Mouse (Mus musculus) CH12.LX (cell line): Measurements from ENCODE around the gene Nck2. TPM values are rescaled to one million over a fixed set of nuclear protein-coding genes. Genes with fewer than 3 reads are reported as not detected.

Experiments used
- DNase-seq: peaks from one replicate; pipeline ENCODE4 v3.0.0-alpha.2; 2013; ENCODE audit errors: extremely low read depth
- H3K27ac ChIP-seq: 2 replicates; pipeline ENCODE4 v1.5.1; 2012; ENCODE audit warnings: low read depth, mild to moderate bottlenecking, control low read depth, moderate library complexity; ENCODE audit not compliant: insufficient read depth
- H3K27me3 ChIP-seq: replicated peaks from 2 replicates; pipeline ENCODE3; 2012; ENCODE audit warnings: inconsistent platforms
- H3K36me3 ChIP-seq, 2 experiments: replicated peaks in 1 of 2; 2 replicates each; pipeline versions ENCODE3 to v1.6.1; 2012; ENCODE audit warnings: inconsistent platforms in 1 of 2, low read length in 1 of 2, mild to moderate bottlenecking in 1 of 2, mixed read lengths in 1 of 2, moderate library complexity in 1 of 2; ENCODE audit not compliant: control insufficient read depth in 1 of 2, insufficient read depth in 1 of 2
- H3K4me1 ChIP-seq, 2 experiments: 2 replicates each; pipeline ENCODE4 v1.6.1; 2012; ENCODE audit warnings: inconsistent platforms in 1 of 2, moderate library complexity in 1 of 2; ENCODE audit not compliant: insufficient read depth in 2 of 2, control insufficient read depth in 1 of 2
- H3K4me2 ChIP-seq: 2 replicates; pipeline ENCODE4 v1.6.1; 2012; ENCODE audit warnings: low read depth, mild to moderate bottlenecking, control low read depth; ENCODE audit not compliant: poor library complexity, insufficient read depth, severe bottlenecking
- H3K4me3 ChIP-seq, 3 experiments: fragments of 150-350 bp in 1 of 3; sonication (generic) in 1 of 3; replicated peaks in 1 of 3; 2 replicates each; pipeline versions ENCODE3 to v1.5.1; 2011 to 2012; ENCODE audit warnings: low read depth in 2 of 3, low read length in 2 of 3, mild to moderate bottlenecking in 2 of 3, moderate library complexity in 2 of 3, control low read depth in 1 of 3, improper control_type of control experiment in 1 of 3, inconsistent platforms in 1 of 3, mixed read lengths in 1 of 3; ENCODE audit not compliant: poor library complexity in 1 of 3
- H3K79me2 ChIP-seq: replicated peaks from 2 replicates; pipeline ENCODE4 v1.6.1; 2012; ENCODE audit warnings: mild to moderate bottlenecking, moderate library complexity; ENCODE audit not compliant: control insufficient read depth, poor library complexity, insufficient read depth, severe bottlenecking; ENCODE audit errors: extremely low read depth
- H3K9ac ChIP-seq: 2 replicates; pipeline ENCODE4 v1.6.1; 2012; ENCODE audit warnings: low read depth, mild to moderate bottlenecking, control low read depth, moderate library complexity; ENCODE audit not compliant: insufficient read depth
- H3K9me3 ChIP-seq: replicated peaks from 2 replicates; pipeline ENCODE3; 2012; ENCODE audit warnings: low read length, inconsistent platforms, mixed read lengths
- CHD1 ChIP-seq: IDR thresholded peaks from 2 replicates; pipeline ENCODE4 v1.6.1; 2012; ENCODE audit warnings: low read depth, low read length, improper control_type of control experiment, inconsistent platforms
- CTCF ChIP-seq, 2 experiments: IDR thresholded peaks in 1 of 2; conservative IDR thresholded peaks in 1 of 2; 2 replicates each; pipeline ENCODE4 v1.5.1; 2011 to 2012; ENCODE audit warnings: low read depth in 2 of 2, low read length in 2 of 2, improper control_type of control experiment in 1 of 2, inconsistent platforms in 1 of 2, mild to moderate bottlenecking in 1 of 2, moderate library complexity in 1 of 2
- E2F4 ChIP-seq: IDR thresholded peaks from 2 replicates; pipeline ENCODE4 v1.6.1; 2011; ENCODE audit warnings: low read depth, low read length, improper control_type of control experiment; ENCODE audit not compliant: insufficient replicate concordance
- ELF1 ChIP-seq: IDR thresholded peaks from 2 replicates; pipeline ENCODE4 v1.6.1; 2014; ENCODE audit warnings: low read depth, mild to moderate bottlenecking, inconsistent platforms, low read length, improper control_type of control experiment
- EP300 ChIP-seq: IDR thresholded peaks from 2 replicates; pipeline ENCODE4 v1.6.1; 2011; ENCODE audit warnings: low read length, improper control_type of control experiment
- GABPA ChIP-seq: IDR thresholded peaks from 2 replicates; pipeline ENCODE4 v1.6.1; 2012; ENCODE audit warnings: low read depth, low read length, improper control_type of control experiment, inconsistent platforms; ENCODE audit not compliant: insufficient replicate concordance
- HCFC1 ChIP-seq: IDR thresholded peaks from 2 replicates; pipeline ENCODE4 v1.6.1; 2012; ENCODE audit warnings: low read depth, mild to moderate bottlenecking, inconsistent platforms, low read length, improper control_type of control experiment
- IRF4 ChIP-seq: IDR thresholded peaks from 2 replicates; pipeline ENCODE4 v1.6.1; 2014; ENCODE audit warnings: low read depth, mild to moderate bottlenecking, inconsistent platforms, low read length, improper control_type of control experiment
- JUND ChIP-seq: conservative IDR thresholded peaks from 2 replicates; pipeline ENCODE4 v1.6.1; 2011; ENCODE audit warnings: low read depth, low read length, improper control_type of control experiment
- KAT2A ChIP-seq: IDR thresholded peaks from 2 replicates; pipeline ENCODE4 v1.6.1; 2012; ENCODE audit warnings: low read length, improper control_type of control experiment, inconsistent platforms; ENCODE audit not compliant: insufficient replicate concordance
- MAFK ChIP-seq: IDR thresholded peaks from 2 replicates; pipeline ENCODE4 v1.6.1; 2011; ENCODE audit warnings: low read length, improper control_type of control experiment; ENCODE audit not compliant: insufficient replicate concordance
- MAZ ChIP-seq: IDR thresholded peaks from 2 replicates; pipeline ENCODE4 v1.6.1; 2012; ENCODE audit warnings: low read depth, mild to moderate bottlenecking, inconsistent platforms, low read length, improper control_type of control experiment, moderate library complexity
- MEF2A ChIP-seq: IDR thresholded peaks from 2 replicates; pipeline ENCODE4 v1.6.1; 2014; ENCODE audit warnings: low read depth, mild to moderate bottlenecking, inconsistent platforms, low read length, improper control_type of control experiment, borderline replicate concordance
- MYC ChIP-seq: IDR thresholded peaks from 2 replicates; pipeline ENCODE4 v1.6.1; 2011; ENCODE audit warnings: low read depth, mild to moderate bottlenecking, improper control_type of control experiment, low read length
- NELFE ChIP-seq: IDR thresholded peaks from 2 replicates; pipeline ENCODE4 v1.6.1; 2011; ENCODE audit warnings: low read depth, low read length, improper control_type of control experiment
- NRF1 ChIP-seq: IDR thresholded peaks from 2 replicates; pipeline ENCODE4 v1.6.1; 2014; ENCODE audit warnings: low read depth, mild to moderate bottlenecking, inconsistent platforms, low read length, improper control_type of control experiment, moderate library complexity
- POLR2AphosphoS2 ChIP-seq: IDR thresholded peaks from 2 replicates; pipeline ENCODE4 v1.6.1; 2011; ENCODE audit warnings: low read depth, low read length, improper control_type of control experiment
- RAD21 ChIP-seq: IDR thresholded peaks from 2 replicates; pipeline ENCODE4 v1.6.1; 2011; ENCODE audit warnings: low read depth, mild to moderate bottlenecking, low read length, improper control_type of control experiment, moderate library complexity
- RCOR1 ChIP-seq: conservative IDR thresholded peaks from 2 replicates; pipeline ENCODE4 v1.6.1; 2012; ENCODE audit warnings: low read depth, mild to moderate bottlenecking, inconsistent platforms, low read length, improper control_type of control experiment
- SIN3A ChIP-seq: IDR thresholded peaks from 2 replicates; pipeline ENCODE4 v1.6.1; 2012; ENCODE audit warnings: low read length, improper control_type of control experiment, inconsistent platforms
- SMC3 ChIP-seq: IDR thresholded peaks from 2 replicates; pipeline ENCODE4 v1.6.1; 2011; ENCODE audit warnings: low read depth, low read length, improper control_type of control experiment
- TBP ChIP-seq: conservative IDR thresholded peaks from 2 replicates; pipeline ENCODE4 v1.6.1; 2011; ENCODE audit warnings: low read depth, low read length, improper control_type of control experiment
- TCF12 ChIP-seq: IDR thresholded peaks from 2 replicates; pipeline ENCODE4 v1.6.1; 2014; ENCODE audit warnings: low read depth, mild to moderate bottlenecking, inconsistent platforms, low read length, improper control_type of control experiment
- ZC3H11A ChIP-seq: IDR thresholded peaks from 2 replicates; pipeline ENCODE4 v1.6.1; 2012; ENCODE audit warnings: low read depth, mild to moderate bottlenecking, inconsistent platforms, low read length, improper control_type of control experiment
- ZKSCAN1 ChIP-seq: IDR thresholded peaks from 2 replicates; pipeline ENCODE4 v1.6.1; 2012; ENCODE audit warnings: low read depth, inconsistent platforms, low read length, improper control_type of control experiment, borderline replicate concordance
- ZNF384 ChIP-seq: IDR thresholded peaks from 2 replicates; pipeline ENCODE4 v1.6.1; 2012; ENCODE audit warnings: low read depth, low read length, improper control_type of control experiment, inconsistent platforms
- dilution Hi-C: fragments of 300-500 bp; cut with MboI; formaldehyde crosslinking; loops from 2 replicates; pipeline ENCODE4 v1.14.3; 2020; ENCODE audit warnings: low sequenced_read_pairs; ENCODE audit not compliant: extremely low pct_unique_long_range_greater_than_20kb, extremely low pct_ligation_motif_present
- in situ Hi-C: fragments of 300-500 bp; cut with MboI; formaldehyde crosslinking; loops from 3 replicates; pipeline ENCODE4 v1.14.3; 2019; ENCODE audit warnings: low sequenced_read_pairs, low pct_ligation_motif_present, low pct_unique_long_range_greater_than_20kb, mixed read lengths
- polyA plus RNA-seq: library from polyadenylated mRNA; unstranded; fragments of >175 nt; gene quantifications from 2 replicates; pipeline ENCODE4 v1.2.1, GENCODE M21; 2012; ENCODE audit warnings: low read depth; ENCODE audit not compliant: insufficient read length
- total RNA-seq, 2 experiments: library from RNA; depleted of rRNA; stranded (reverse); fragments of 300-350 nt in 1 of 2; fragments of >200 nt in 1 of 2; gene quantifications; 2 replicates each; pipeline ENCODE4 v1.2.3; 2012 to 2014

Nck2 gene
- total and polyA plus RNA-seq, 3 experiments: 4.4 to 7.6 (median 4.6) TPM

DNA sequence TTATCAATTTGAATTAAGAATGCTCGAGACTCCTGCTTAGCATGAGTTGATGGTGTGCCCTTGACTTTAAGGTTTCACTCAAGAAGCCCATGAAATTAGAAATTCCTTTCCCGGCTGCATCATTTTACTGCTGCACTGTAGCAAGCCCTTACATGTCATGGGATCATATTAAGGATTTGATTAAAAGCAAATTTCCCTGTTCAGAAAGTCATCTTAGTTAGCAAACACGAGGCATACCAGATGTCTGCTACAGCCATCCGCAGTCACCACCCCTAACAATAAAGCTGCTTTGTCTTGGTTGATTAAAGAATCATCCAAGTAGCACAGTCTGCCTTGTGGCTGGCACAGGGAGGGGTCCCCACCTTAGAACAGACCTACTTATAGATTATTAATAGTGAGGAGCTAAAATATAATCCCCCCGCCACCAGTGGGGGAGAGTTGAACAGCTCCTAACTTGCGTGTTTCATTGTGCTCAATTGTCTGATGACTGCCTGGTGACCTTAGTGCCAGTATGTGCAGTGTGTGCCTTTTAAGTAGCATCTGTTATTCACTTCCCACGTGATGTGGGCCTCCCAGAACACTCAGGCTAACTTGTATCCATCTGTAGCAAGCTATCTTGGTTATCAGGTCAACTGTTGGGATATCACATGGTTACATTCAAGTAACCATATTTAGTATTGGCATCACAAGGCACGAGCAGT is 122.4 kb downstream of the Nck2 start:
- Histone ChIP-seq H3K9ac (no peak overlapping the region), H3K4me1 (no peaks in the 10 kb centered on the region), H3K4me3 (no peak overlapping the region), H3K79me2 (no peaks in the 10 kb centered on the region), H3K27ac (no peak overlapping the region), H3K4me2 (no peak overlapping the region), H3K9me3 (no peaks in the 10 kb centered on the region), H3K27me3 (no peaks in the 10 kb centered on the region), H3K36me3 (peaks cover 0 to 24% of the 10 kb centered on the region in 2 experiments)
- in situ Hi-C loops: no loop called here
- no peak for TF ChIP-seq NRF1
- no peak for TF ChIP-seq ZNF384
- no peak for TF ChIP-seq MAFK
- no peak for TF ChIP-seq ZKSCAN1
- TF ChIP-seq POLR2AphosphoS2: no peak
- TF ChIP-seq KAT2A: no peak
- TF ChIP-seq IRF4: no peak
- no peak for TF ChIP-seq RCOR1
- no peak for TF ChIP-seq CHD1
- no peak for TF ChIP-seq GABPA
- TF ChIP-seq MEF2A: no peak
- TF ChIP-seq E2F4: no peak
- TF ChIP-seq NELFE: no peak
- no peak for TF ChIP-seq EP300
- TF ChIP-seq ZC3H11A: no peak
- no peak for TF ChIP-seq HCFC1
- no peak for DNase-seq
- dilution Hi-C loops: no loop called here

DNA sequence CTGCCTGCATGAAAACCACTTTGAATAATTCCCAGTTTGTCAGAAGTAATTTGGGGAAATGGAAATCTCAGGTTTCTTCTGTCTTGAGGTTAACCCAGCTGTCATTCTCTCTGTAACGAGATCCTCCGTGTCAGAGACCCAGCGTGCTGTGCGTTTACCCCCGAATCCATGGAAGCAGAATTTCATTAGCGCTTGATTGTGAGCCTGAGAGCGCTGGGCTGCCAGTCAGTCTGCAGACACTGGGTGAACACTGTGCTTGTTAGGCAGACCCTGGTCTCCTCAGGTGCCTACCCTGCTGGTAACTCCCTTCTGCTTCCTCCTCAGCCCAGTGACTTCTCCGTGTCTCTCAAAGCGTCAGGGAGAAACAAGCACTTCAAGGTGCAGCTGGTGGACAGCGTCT is 124.4 kb downstream of the Nck2 start:
- H3K79me2 ChIP-seq: no peaks in the 10 kb centered on the region
- no peak overlapping the region for H3K4me3 ChIP-seq
- DNase-seq: no peak
- H3K27ac ChIP-seq: no peak overlapping the region
- no peaks in the 10 kb centered on the region for H3K4me1 ChIP-seq
- no peaks in the 10 kb centered on the region for H3K9me3 ChIP-seq
- no peak overlapping the region for H3K9ac ChIP-seq
- H3K36me3 ChIP-seq: peaks cover 0 to 24% of the 10 kb centered on the region in 2 experiments
- no peak for TF ChIP-seq MAFK
- no peak for TF ChIP-seq SIN3A
- TF ChIP-seq CHD1: no peak
- TF ChIP-seq CTCF (conservative IDR thresholded peaks at IDR 0.05 in 1 of 2, IDR thresholded peaks at IDR 0.05 in 1 of 2; ENCODE audit: low read depth in 2 of 2, low read length in 2 of 2): no peak
- TF ChIP-seq JUND: no peak
- TF ChIP-seq SMC3: no peak
- no peak for TF ChIP-seq EP300
- TF ChIP-seq MAZ: no peak
- no peak for TF ChIP-seq ZKSCAN1
- TF ChIP-seq TCF12: no peak
- no peak for TF ChIP-seq ZNF384
- no peak for TF ChIP-seq E2F4
- TF ChIP-seq IRF4: no peak
- no peak for TF ChIP-seq ELF1
- TF ChIP-seq MEF2A: no peak
- no peak for TF ChIP-seq MYC
- no peak for TF ChIP-seq RAD21
- no peak for TF ChIP-seq HCFC1
- TF ChIP-seq TBP: no peak
- TF ChIP-seq, all 38 proteins: peak for 0
- dilution Hi-C loops: no loop called here
- in situ Hi-C loops: no loop called here
- no peak overlapping the region for H3K4me2 ChIP-seq
- no peaks in the 10 kb centered on the region for H3K27me3 ChIP-seq
